Mouse (Mus musculus) telencephalon, adult 2 months (tissue): ENCODE measurements around the gene Cdr1.

Source experiments
- DNase-seq: peaks from one replicate; pipeline ENCODE4 v3.0.0-alpha.2; 2011; ENCODE audit warnings: low read depth, low spot score

Gene Cdr1

DNA sequence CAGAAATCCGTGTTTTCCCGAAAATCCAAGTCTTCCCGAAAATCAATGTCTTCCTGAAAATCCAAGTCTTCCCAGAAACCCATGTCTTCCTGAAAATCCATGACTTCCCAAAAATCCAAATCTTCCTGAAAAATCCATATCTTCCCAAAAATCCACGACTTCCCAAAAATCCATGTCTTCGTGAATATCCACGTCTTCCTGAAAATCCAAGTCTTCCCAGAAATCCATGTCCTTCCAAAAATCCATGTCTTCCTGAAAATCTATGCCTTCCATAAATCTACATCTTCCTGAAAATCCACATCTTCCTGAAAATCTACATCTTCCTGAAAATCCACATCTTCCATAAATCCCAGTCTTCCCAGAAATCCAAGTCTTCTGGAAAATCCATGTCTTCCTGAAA, at the start of gene Cdr1:
TSS of gene Cdr1 (minus strand) at position 101 of the 400 bp plus-strand sequence.
- DNase-seq, result no peak

DNA sequence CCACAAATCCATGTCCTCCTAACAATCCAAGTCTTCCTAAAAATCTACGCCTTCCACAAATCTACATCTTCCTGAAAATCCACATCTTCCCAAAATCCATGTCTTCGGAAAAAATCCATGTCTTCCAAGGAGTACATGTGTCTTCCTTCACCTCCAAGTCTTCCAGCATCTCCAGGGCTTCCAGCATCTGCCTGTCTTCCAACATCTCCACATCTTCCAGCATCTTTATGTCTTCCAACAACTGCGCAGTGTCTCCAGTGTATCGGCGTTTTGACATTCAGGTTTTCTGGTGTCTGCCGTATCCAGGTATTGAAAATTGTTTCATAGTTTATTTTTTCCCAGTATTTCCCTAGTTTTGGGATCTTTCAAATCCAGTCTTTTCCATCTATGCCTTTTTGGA, 511 bp upstream of the Cdr1 start:
- no peak for DNase-seq

DNA sequence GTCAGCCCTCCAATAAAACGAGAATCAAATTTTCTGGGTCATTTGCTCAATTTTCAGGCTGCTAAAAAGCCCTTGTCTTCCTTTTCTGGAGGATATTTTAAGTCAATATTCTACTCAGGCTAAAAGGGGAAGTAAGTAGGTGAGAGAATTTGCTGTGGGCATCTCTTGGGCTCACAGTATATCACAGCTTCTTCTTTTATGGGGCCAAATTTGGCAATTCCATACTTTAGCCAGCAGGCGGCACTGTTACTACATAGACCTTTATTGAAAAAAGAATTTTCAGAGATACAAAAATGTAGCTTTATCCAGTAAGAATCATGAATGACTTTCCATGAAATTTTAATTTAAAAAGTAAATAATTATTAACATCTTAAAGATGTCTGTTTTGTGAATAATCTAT, 18.8 kb downstream of the Cdr1 start:
- no peak for DNase-seq

DNA sequence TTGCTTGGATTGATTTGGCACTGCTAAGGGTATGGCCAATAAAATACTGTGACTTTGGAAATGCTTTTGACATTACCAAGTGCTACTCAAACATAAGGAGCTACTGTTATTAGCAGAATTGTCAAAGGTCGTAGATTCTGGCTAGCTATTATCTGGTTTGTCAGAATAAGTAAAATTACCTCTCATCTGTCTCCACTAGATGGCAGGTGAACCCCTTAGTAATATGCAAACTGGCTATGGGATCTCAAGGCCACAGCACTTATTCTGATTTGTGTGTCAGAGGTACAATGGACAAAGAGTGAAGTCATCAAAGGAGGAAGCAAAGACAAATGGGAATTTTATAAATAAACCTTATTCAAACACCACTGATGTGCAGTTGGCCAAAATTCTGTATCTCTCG, 24.1 kb downstream of the Cdr1 start:
- DNase-seq, result no peak

DNA sequence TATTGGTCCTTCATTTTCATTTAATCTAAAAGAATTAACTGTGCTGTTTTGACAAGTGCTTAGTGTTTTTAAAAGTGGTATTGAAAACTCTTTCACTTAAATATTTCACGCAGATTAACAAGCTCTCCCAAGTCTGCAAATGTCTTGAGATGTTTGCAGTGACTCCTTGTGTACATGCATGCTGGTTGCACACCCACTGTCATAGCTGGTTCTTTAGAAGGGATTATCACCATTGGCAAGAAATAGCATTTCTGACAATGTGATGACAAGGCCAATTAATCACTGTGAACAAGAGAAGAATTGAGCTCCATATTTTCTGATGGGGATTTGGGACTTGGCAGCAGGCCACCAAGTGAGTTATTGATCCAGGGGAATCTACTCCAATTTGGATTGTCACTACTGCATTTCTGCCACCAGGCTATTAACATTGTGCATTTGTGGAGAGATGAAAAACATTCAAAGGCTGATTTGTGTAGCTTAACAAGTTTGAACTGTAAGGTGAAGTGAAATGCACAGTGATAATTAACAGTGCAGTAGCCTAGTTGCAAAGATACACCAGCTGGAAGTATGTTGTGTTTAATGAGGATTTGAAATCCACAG, 30.6 kb downstream of the Cdr1 start:
- no peak for DNase-seq

DNA sequence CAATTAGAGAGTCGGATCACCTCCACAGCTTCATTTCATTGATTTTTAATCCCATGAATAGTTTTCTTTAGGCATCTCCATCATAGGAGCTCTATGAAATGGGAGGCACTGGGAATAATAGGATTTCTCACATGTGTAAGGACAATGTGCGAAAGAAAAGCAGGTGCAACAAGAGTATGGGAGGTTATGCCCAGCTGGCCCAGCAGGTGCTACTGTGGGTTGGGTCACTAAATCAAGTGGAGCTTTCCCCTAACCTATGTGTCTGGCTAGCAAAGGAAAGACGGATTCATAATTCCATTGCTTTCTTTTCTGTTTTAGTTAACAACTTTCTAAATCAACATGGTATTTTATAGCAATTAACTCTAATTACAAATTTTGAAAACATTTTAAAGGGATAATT, 31.1 kb downstream of the Cdr1 start:
- DNase-seq, result no peak

DNA sequence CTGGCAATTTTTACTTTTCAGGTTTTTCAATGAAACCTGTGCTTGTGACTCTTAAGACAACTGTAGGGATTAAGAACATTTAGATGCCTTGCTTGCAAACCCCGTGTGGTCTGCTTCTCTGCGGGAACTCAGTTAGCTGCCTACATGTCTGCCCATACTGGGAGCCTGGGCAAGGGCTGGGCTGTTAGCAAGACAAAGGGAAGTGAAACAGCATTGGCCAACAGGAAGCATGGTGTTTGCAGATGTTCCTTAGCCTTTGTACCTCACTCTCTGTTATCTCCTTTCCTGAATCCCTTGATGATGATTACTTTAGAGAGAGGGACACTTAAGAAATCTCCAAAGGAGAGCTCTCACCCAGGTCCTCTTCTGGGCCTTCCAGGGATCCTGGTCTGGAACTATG, 38.8 kb downstream of the Cdr1 start:
- no peak for DNase-seq

DNA sequence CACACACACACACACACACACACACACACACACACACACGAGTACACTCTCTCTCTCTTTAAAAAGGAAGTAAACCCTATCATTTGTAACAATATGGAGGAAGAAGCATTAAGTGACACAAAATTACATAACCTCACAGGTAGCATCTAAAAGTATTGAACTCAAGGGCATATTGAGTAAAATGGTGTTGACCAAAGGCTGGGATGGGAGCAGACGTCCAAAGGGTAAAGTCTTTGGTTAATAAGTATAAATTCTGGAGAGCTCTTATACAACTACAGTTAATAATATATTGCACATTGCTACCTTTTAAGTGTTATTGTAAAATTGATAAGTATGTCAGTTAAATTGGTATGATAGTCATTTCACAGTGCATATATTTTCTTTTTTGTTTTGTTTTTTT, 39.9 kb downstream of the Cdr1 start:
- DNase-seq, result no peak

DNA sequence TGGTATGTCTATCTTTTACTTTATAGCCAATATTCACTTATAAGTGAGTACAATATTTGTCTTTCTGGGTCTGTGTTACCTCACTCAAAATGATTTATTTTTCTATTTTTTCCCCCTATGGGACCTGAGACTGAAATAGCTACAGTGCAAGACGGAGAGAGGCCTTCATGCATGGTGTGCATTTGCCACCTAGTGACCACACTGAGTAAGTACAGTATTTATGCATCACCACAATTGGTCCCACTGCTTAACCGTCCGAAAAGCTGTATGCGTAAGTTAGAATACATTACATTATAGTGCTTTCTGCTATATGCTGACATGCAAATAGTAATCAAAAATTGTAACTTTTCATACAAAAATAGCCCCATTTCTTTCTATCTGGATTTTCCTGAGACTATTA, 50.8 kb downstream of the Cdr1 start:
- DNase-seq, result no peak
